Mouse (Mus musculus) small intestine, adult 10 weeks (tissue): Measurements from ENCODE around the gene 4930590J08Rik. TPM values are rescaled to one million over a fixed set of nuclear protein-coding genes. Genes with fewer than 3 reads are reported as not detected.

Experiments used
- polyA plus RNA-seq: library from polyadenylated mRNA; stranded (reverse); fragments of 350-450 nt; fragmentation: Illumina TruSeq; extraction: RNeasy Lipid Tissue Mini Kit (QIAGEN cat#74804); gene quantifications from one replicate; pipeline ENCODE4 v1.2.3, GENCODE M21; 2014; ENCODE audit warnings: low replicate concordance

The 4930590J08Rik gene
- 0.67 TPM for polyA plus RNA-seq

DNA sequence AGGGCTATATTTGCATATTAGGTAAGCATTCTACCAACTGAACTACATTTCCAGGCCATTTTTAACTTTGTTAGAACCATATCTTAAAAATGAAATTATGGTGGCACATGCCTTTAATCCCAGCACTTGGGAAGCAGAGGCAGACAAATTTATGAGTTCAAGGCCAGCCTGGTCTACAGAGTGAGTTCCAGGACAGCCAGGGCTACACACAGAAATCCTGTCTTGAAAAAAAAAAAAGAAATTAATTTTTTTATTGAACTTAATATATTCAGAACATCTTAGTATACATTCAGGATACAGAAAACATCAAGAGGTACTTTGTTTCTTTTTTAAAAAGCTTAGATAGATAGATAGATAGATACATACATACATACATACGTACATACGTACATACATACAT lies at the start of gene 4930590J08Rik:
Gene 4930590J08Rik, plus strand, starts transcription at position 301 of the 400 bp plus-strand sequence.

DNA sequence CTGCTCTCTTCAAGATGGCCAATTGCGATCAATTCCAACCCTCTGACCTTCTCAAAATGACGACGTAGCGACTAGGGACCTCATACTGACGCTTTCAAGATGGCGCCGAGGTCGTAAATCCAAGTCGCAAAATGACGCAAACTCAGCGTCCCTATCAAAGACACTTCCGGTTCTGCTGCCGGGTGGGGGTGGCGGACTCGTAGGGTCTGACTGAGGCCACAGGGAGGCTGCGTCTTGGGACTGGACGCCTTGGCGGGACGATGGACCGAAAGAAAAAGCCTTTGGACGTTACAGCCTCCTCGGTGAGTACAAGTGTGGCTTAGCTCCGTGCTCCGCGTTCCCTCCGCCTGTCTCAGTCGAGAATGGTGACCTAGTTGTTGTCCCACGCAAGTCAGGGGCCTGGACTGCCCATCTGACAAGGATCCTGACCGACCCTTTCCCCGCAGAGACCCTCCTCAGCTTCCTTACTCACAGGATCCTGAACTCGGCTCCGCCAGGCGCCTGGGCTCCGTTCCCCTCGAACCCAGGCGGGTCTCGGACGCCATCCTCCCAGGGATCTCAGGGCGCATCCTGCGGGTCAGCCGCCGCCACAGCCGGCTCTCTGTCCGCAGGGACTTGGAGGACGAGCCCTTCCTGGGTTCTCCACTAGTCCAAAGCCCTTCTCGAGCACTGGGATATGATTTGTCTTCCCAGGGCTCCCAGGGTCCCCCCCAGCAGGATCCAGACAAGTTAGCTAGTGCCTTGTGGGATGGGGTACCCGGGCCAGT lies 24.5 kb upstream of the 4930590J08Rik start, which contains the start of gene Ccdc174:
Gene Ccdc174, plus strand, starts transcription at position 169 of the 767 bp plus-strand sequence.

DNA sequence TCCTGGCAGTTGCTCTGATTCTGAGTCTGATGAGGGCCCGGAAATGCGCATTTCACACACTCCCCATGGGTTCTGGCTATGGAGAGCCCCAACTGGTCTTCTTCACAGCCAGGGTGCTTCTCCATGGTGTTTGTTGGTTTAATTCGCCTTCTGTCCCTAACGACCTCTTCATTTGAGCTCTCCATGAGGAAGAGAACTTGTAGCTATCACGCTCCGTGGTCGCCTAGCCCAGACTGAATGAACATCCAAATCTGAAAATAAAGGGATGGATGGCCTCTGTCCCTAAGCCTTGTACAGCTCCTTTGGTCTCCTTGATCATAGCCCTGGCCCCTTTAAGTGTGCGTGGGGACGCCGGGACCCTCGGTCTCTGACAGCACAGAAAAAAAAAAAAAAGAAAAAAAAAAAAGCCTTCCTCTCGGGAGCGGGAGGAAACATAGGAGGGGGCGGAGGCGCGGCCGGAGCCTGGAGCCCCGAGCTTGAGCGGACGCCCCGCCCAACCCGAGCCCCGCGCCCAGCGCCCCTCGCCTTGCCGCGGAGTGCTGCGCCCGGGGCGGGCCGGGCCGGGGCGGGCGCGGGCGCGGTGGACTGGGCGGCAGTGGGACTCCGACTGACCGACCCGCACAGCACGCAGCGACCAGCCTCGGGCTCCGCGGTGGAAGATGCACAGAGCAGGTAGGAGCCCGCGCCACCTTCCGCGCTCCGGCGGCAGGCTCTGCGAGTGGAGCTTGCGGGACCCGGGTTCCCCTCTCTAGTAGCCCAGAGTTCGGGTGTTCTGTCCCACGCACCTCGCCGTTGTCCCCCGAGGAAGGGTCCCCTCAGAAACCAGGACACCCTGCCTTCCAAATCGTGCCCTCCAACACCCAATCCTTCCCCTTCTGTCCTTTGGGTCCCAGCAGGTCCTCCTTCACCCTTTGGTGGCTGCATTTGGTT lies 76.0 kb downstream of the 4930590J08Rik start, which contains the start of gene Fgd5:
Gene Fgd5, plus strand, starts transcription at position 508 of the 930 bp plus-strand sequence.

Other genes starting within 250 kb of the 4930590J08Rik start
- 70.4 TPM for gene Slc6a6, start 218.8 kb upstream of the 4930590J08Rik start, polyA plus RNA-seq
- not detected for gene Grip2, start 75.6 kb upstream of the 4930590J08Rik start, polyA plus RNA-seq
- 87.0 TPM for gene Ccdc174, start 24.8 kb upstream of the 4930590J08Rik start, polyA plus RNA-seq
- 4.2 TPM for gene Fgd5, start 76.1 kb downstream of the 4930590J08Rik start, polyA plus RNA-seq
- 37.1 TPM for gene Nr2c2, start 188.6 kb downstream of the 4930590J08Rik start, polyA plus RNA-seq